Mouse (Mus musculus) CH12.LX (cell line): ENCODE results near the gene Tmem62. TPM values are rescaled to one million over a fixed set of nuclear protein-coding genes. Genes with fewer than 3 reads are reported as not detected.

Experiments
- DNase-seq: peaks from one replicate; pipeline ENCODE4 v3.0.0-alpha.2; 2013; ENCODE audit errors: extremely low read depth
- H3K27ac ChIP-seq: 2 replicates; pipeline ENCODE4 v1.5.1; 2012; ENCODE audit warnings: low read depth, mild to moderate bottlenecking, control low read depth, moderate library complexity; ENCODE audit not compliant: insufficient read depth
- H3K27me3 ChIP-seq: replicated peaks from 2 replicates; pipeline ENCODE3; 2012; ENCODE audit warnings: inconsistent platforms
- H3K36me3 ChIP-seq, 2 experiments: replicated peaks in 1 of 2; 2 replicates each; pipeline versions ENCODE3 to v1.6.1; 2012; ENCODE audit warnings: inconsistent platforms in 1 of 2, low read length in 1 of 2, mild to moderate bottlenecking in 1 of 2, mixed read lengths in 1 of 2, moderate library complexity in 1 of 2; ENCODE audit not compliant: control insufficient read depth in 1 of 2, insufficient read depth in 1 of 2
- H3K4me1 ChIP-seq, 2 experiments: 2 replicates each; pipeline ENCODE4 v1.6.1; 2012; ENCODE audit warnings: inconsistent platforms in 1 of 2, moderate library complexity in 1 of 2; ENCODE audit not compliant: insufficient read depth in 2 of 2, control insufficient read depth in 1 of 2
- H3K4me2 ChIP-seq: 2 replicates; pipeline ENCODE4 v1.6.1; 2012; ENCODE audit warnings: low read depth, mild to moderate bottlenecking, control low read depth; ENCODE audit not compliant: poor library complexity, insufficient read depth, severe bottlenecking
- H3K4me3 ChIP-seq, 3 experiments: fragments of 150-350 bp in 1 of 3; sonication (generic) in 1 of 3; replicated peaks in 1 of 3; 2 replicates each; pipeline versions ENCODE3 to v1.5.1; 2011 to 2012; ENCODE audit warnings: low read depth in 2 of 3, low read length in 2 of 3, mild to moderate bottlenecking in 2 of 3, moderate library complexity in 2 of 3, control low read depth in 1 of 3, improper control_type of control experiment in 1 of 3, inconsistent platforms in 1 of 3, mixed read lengths in 1 of 3; ENCODE audit not compliant: poor library complexity in 1 of 3
- H3K79me2 ChIP-seq: replicated peaks from 2 replicates; pipeline ENCODE4 v1.6.1; 2012; ENCODE audit warnings: mild to moderate bottlenecking, moderate library complexity; ENCODE audit not compliant: control insufficient read depth, poor library complexity, insufficient read depth, severe bottlenecking; ENCODE audit errors: extremely low read depth
- H3K9ac ChIP-seq: 2 replicates; pipeline ENCODE4 v1.6.1; 2012; ENCODE audit warnings: low read depth, mild to moderate bottlenecking, control low read depth, moderate library complexity; ENCODE audit not compliant: insufficient read depth
- H3K9me3 ChIP-seq: replicated peaks from 2 replicates; pipeline ENCODE3; 2012; ENCODE audit warnings: low read length, inconsistent platforms, mixed read lengths
- CHD2 ChIP-seq: IDR thresholded peaks from 2 replicates; pipeline ENCODE4 v1.6.1; 2011; ENCODE audit warnings: low read length, improper control_type of control experiment
- CTCF ChIP-seq, 2 experiments: IDR thresholded peaks in 1 of 2; conservative IDR thresholded peaks in 1 of 2; 2 replicates each; pipeline ENCODE4 v1.5.1; 2011 to 2012; ENCODE audit warnings: low read depth in 2 of 2, low read length in 2 of 2, improper control_type of control experiment in 1 of 2, inconsistent platforms in 1 of 2, mild to moderate bottlenecking in 1 of 2, moderate library complexity in 1 of 2
- E2F4 ChIP-seq: IDR thresholded peaks from 2 replicates; pipeline ENCODE4 v1.6.1; 2011; ENCODE audit warnings: low read depth, low read length, improper control_type of control experiment; ENCODE audit not compliant: insufficient replicate concordance
- ELF1 ChIP-seq: IDR thresholded peaks from 2 replicates; pipeline ENCODE4 v1.6.1; 2014; ENCODE audit warnings: low read depth, mild to moderate bottlenecking, inconsistent platforms, low read length, improper control_type of control experiment
- ETS1 ChIP-seq: conservative IDR thresholded peaks from 2 replicates; pipeline ENCODE4 v1.6.1; 2012; ENCODE audit warnings: low read depth, mild to moderate bottlenecking, inconsistent platforms, low read length, improper control_type of control experiment, moderate library complexity
- GABPA ChIP-seq: IDR thresholded peaks from 2 replicates; pipeline ENCODE4 v1.6.1; 2012; ENCODE audit warnings: low read depth, low read length, improper control_type of control experiment, inconsistent platforms; ENCODE audit not compliant: insufficient replicate concordance
- IRF4 ChIP-seq: IDR thresholded peaks from 2 replicates; pipeline ENCODE4 v1.6.1; 2014; ENCODE audit warnings: low read depth, mild to moderate bottlenecking, inconsistent platforms, low read length, improper control_type of control experiment
- JUN ChIP-seq: IDR thresholded peaks from 2 replicates; pipeline ENCODE4 v1.6.1; 2011; ENCODE audit warnings: low read depth, mild to moderate bottlenecking, low read length, improper control_type of control experiment, moderate library complexity; ENCODE audit not compliant: insufficient read depth
- KAT2A ChIP-seq: IDR thresholded peaks from 2 replicates; pipeline ENCODE4 v1.6.1; 2012; ENCODE audit warnings: low read length, improper control_type of control experiment, inconsistent platforms; ENCODE audit not compliant: insufficient replicate concordance
- MAX ChIP-seq: IDR thresholded peaks from 2 replicates; pipeline ENCODE4 v1.6.1; 2011; ENCODE audit warnings: low read length, improper control_type of control experiment
- MAZ ChIP-seq: IDR thresholded peaks from 2 replicates; pipeline ENCODE4 v1.6.1; 2012; ENCODE audit warnings: low read depth, mild to moderate bottlenecking, inconsistent platforms, low read length, improper control_type of control experiment, moderate library complexity
- MYC ChIP-seq: IDR thresholded peaks from 2 replicates; pipeline ENCODE4 v1.6.1; 2011; ENCODE audit warnings: low read depth, mild to moderate bottlenecking, improper control_type of control experiment, low read length
- NELFE ChIP-seq: IDR thresholded peaks from 2 replicates; pipeline ENCODE4 v1.6.1; 2011; ENCODE audit warnings: low read depth, low read length, improper control_type of control experiment
- NRF1 ChIP-seq: IDR thresholded peaks from 2 replicates; pipeline ENCODE4 v1.6.1; 2014; ENCODE audit warnings: low read depth, mild to moderate bottlenecking, inconsistent platforms, low read length, improper control_type of control experiment, moderate library complexity
- POLR2AphosphoS2 ChIP-seq: IDR thresholded peaks from 2 replicates; pipeline ENCODE4 v1.6.1; 2011; ENCODE audit warnings: low read depth, low read length, improper control_type of control experiment
- RAD21 ChIP-seq: IDR thresholded peaks from 2 replicates; pipeline ENCODE4 v1.6.1; 2011; ENCODE audit warnings: low read depth, mild to moderate bottlenecking, low read length, improper control_type of control experiment, moderate library complexity
- TBP ChIP-seq: conservative IDR thresholded peaks from 2 replicates; pipeline ENCODE4 v1.6.1; 2011; ENCODE audit warnings: low read depth, low read length, improper control_type of control experiment
- UBTF ChIP-seq: IDR thresholded peaks from 2 replicates; pipeline ENCODE4 v1.6.1; 2012; ENCODE audit warnings: low read depth, mild to moderate bottlenecking, inconsistent platforms, low read length, improper control_type of control experiment, moderate library complexity
- USF1 ChIP-seq: IDR thresholded peaks from 2 replicates; pipeline ENCODE4 v1.6.1; 2014; ENCODE audit warnings: low read depth, mild to moderate bottlenecking, inconsistent platforms, low read length, improper control_type of control experiment
- ZC3H11A ChIP-seq: IDR thresholded peaks from 2 replicates; pipeline ENCODE4 v1.6.1; 2012; ENCODE audit warnings: low read depth, mild to moderate bottlenecking, inconsistent platforms, low read length, improper control_type of control experiment
- ZKSCAN1 ChIP-seq: IDR thresholded peaks from 2 replicates; pipeline ENCODE4 v1.6.1; 2012; ENCODE audit warnings: low read depth, inconsistent platforms, low read length, improper control_type of control experiment, borderline replicate concordance
- ZMIZ1 ChIP-seq: IDR thresholded peaks from 2 replicates; pipeline ENCODE4 v1.6.1; 2012; ENCODE audit warnings: low read depth, mild to moderate bottlenecking, inconsistent platforms, low read length, improper control_type of control experiment
- dilution Hi-C: fragments of 300-500 bp; cut with MboI; formaldehyde crosslinking; loops from 2 replicates; pipeline ENCODE4 v1.14.3; 2020; ENCODE audit warnings: low sequenced_read_pairs; ENCODE audit not compliant: extremely low pct_unique_long_range_greater_than_20kb, extremely low pct_ligation_motif_present
- in situ Hi-C: fragments of 300-500 bp; cut with MboI; formaldehyde crosslinking; loops from 3 replicates; pipeline ENCODE4 v1.14.3; 2019; ENCODE audit warnings: low sequenced_read_pairs, low pct_ligation_motif_present, low pct_unique_long_range_greater_than_20kb, mixed read lengths
- polyA plus RNA-seq: library from polyadenylated mRNA; unstranded; fragments of >175 nt; gene quantifications from 2 replicates; pipeline ENCODE4 v1.2.1, GENCODE M21; 2012; ENCODE audit warnings: low read depth; ENCODE audit not compliant: insufficient read length
- total RNA-seq, 2 experiments: library from RNA; depleted of rRNA; stranded (reverse); fragments of 300-350 nt in 1 of 2; fragments of >200 nt in 1 of 2; gene quantifications; 2 replicates each; pipeline ENCODE4 v1.2.3; 2012 to 2014

Tmem62 gene
- total and polyA plus RNA-seq, 3 experiments, result 4.9 to 5.3 (median 5.2) TPM

DNA sequence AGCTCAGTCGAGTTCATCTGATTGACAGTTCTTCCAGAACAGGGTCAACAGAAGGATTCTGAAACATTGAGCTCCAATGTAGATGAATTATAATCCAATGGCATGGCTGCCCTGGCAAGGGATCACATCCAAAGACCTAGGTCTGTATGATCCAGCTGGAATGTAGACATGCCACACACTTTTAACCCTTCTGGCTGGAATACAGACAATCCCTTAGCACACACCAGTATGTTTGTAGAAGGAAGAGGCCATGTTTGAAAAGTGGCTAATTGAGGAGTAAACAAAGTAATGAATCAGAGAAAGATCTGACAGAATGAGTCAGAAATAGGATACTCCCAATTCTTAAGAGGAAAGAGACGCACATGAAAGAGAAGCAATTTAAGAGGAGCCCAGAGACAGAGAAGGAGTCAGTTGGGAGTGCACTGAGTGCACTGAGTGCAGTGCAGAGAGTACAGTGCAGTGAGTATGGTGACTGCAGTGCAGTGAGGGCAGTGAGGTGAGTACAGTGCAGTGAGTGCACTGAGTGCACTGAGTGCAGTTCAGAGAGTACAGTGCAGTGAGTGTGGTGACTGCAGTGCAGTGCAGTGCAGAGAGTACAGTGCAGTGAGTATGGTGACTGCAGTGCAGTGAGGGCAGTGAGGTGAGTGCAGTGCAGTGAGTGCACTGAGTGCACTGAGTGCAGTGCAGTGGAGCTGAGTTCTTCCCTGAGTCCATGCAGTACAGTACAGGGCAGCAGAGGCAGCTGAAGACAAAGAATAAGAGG is 24.5 kb upstream of the Tmem62 start:
- Histone ChIP-seq H3K9ac (no peak overlapping the region), H3K4me1 (0 out of 4 replicates have a peak, but pooled peaks cover 0 to 3% of the 10 kb centered on the region in 2 experiments), H3K4me3 (no peak overlapping the region), H3K79me2 (0 out of 2 replicates have a peak, but pooled peaks cover 2% of the 10 kb centered on the region), H3K36me3 (peaks cover 34 to 71% of the 10 kb centered on the region in 2 experiments), H3K4me2 (no peak overlapping the region), H3K27me3 (no peaks in the 10 kb centered on the region), H3K27ac (no peak overlapping the region), H3K9me3 (no peaks in the 10 kb centered on the region)
- dilution Hi-C loops (no loop called here), in situ Hi-C loops (no loop called here)
- TF ChIP-seq RAD21 (no peak), NELFE (no peak)
- no peak for DNase-seq

DNA sequence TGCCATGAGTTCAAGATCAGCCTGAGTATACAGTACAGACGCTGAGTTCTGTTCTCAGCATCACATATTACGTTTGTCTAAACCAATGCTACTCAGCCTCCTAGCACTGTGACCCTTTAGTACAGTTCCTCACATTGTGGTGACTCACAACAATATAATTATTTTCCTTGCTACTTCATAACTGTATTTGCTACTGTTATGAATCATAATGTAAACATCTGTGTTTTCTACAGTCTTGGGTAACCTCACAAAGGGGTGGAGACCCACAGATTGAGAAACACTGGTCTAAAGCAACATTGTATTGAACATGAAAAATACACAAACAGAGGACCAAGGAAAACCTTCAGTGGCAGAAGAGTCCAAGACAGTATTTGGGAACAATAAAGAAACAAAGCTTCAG is 17.5 kb upstream of the Tmem62 start:
- H3K27me3 ChIP-seq, result no peaks in the 10 kb centered on the region
- TF ChIP-seq ETS1 (no peak), RAD21 (no peak), CHD2 (no peak), POLR2AphosphoS2 (no peak), UBTF (no peak), KAT2A (no peak), MAZ (no peak), TBP (no peak), MAX (no peak), ZC3H11A (no peak), IRF4 (no peak), NRF1 (no peak)
- TF ChIP-seq, all 38 proteins: peak for 0
- H3K9ac ChIP-seq, result no peak overlapping the region
- H3K36me3 ChIP-seq, result peaks cover 9 to 52% of the 10 kb centered on the region in 2 experiments
- in situ Hi-C loops (no loop called here), dilution Hi-C loops (no loop called here)
- H3K4me3 ChIP-seq, result no peak overlapping the region
- H3K27ac ChIP-seq, result no peak overlapping the region
- H3K79me2 ChIP-seq, result peaks cover 16% of the 10 kb centered on the region; the same call in 1 of the 2 replicates
- DNase-seq, result no peak
- no peak overlapping the region for H3K4me2 ChIP-seq
- H3K9me3 ChIP-seq, result no peaks in the 10 kb centered on the region
- H3K4me1 ChIP-seq, result no peaks in the 10 kb centered on the region

DNA sequence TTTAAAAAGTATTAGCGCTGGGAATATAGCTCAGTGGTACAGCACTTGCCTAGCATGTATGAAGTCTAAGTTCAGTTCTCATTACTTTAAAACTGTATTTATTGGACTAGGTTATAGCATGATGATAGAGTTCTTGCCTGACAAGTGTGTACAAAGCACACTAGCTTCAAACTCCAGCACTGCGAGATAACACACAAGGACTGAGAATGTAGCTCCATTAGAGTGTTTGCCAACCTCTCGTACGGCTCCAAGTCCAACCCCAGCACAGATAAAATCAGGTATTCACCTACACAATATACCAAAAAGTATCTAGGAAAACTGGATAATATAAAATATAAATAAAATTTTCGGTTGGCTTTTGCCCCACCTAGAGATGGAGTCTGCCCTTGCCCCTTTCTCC is 17.0 kb upstream of the Tmem62 start:
- Histone ChIP-seq H3K79me2 (peaks cover 16% of the 10 kb centered on the region; the same call in 1 of the 2 replicates), H3K9ac (no peak overlapping the region), H3K9me3 (no peaks in the 10 kb centered on the region), H3K36me3 (peaks cover 9 to 48% of the 10 kb centered on the region in 2 experiments), H3K4me2 (no peak overlapping the region), H3K27ac (no peak overlapping the region), H3K4me3 (no peak overlapping the region), H3K27me3 (no peaks in the 10 kb centered on the region), H3K4me1 (no peaks in the 10 kb centered on the region)
- in situ Hi-C loops, result no loop called here
- TF ChIP-seq CTCF (conservative IDR thresholded peaks at IDR 0.05 in 1 of 2, IDR thresholded peaks at IDR 0.05 in 1 of 2; ENCODE audit: low read depth in 2 of 2, low read length in 2 of 2) (no peak), ZKSCAN1 (no peak), MYC (no peak), CHD2 (no peak), IRF4 (no peak), ZMIZ1 (no peak), ELF1 (no peak), GABPA (no peak), E2F4 (no peak), USF1 (no peak), JUN (no peak), ZC3H11A (no peak), KAT2A (no peak)
- DNase-seq, result no peak
- dilution Hi-C loops, result no loop called here
